Mouse (Mus musculus) ovary, postnatal 14 days (tissue): ENCODE results near the gene Tmcc1.

Experiments
- DNase-seq: peaks from one replicate; pipeline ENCODE4 v3.0.0; 2022; ENCODE audit warnings: low spot score

Gene Tmcc1

GRCm38 (mm10) chr6:116010541-116010940 lies 182.7 kb downstream of the Tmcc1 start:
- DNase-seq: peak; percentile 87

- DNase-seq: no peak
These were observed 183.9 kb downstream of the Tmcc1 start for GRCm38 (mm10) chr6:116009426-116009825.

- DNase-seq: peak; percentile 72
These were observed 185.6 kb downstream of the Tmcc1 start for GRCm38 (mm10) chr6:116007561-116008173.

GRCm38 (mm10) chr6:116006731-116007130 lies 186.6 kb downstream of the Tmcc1 start:
- no peak for DNase-seq

GRCm38 (mm10) chr6:116005959-116006288 lies 187.4 kb downstream of the Tmcc1 start:
- DNase-seq: no peak

GRCm38 (mm10) chr6:116005275-116005958 lies 187.9 kb downstream of the Tmcc1 start:
- no peak for DNase-seq

- no peak for DNase-seq
These were observed 188.6 kb downstream of the Tmcc1 start for GRCm38 (mm10) chr6:116004716-116005115.

GRCm38 (mm10) chr6:116004069-116004468 lies 189.2 kb downstream of the Tmcc1 start:
- no peak for DNase-seq

- DNase-seq: no peak
These were observed 189.8 kb downstream of the Tmcc1 start for GRCm38 (mm10) chr6:116003516-116003915.

GRCm38 (mm10) chr6:116002311-116003104 lies 190.8 kb downstream of the Tmcc1 start:
- DNase-seq: no peak

GRCm38 (mm10) chr6:116000851-116001250 lies 192.4 kb downstream of the Tmcc1 start:
- no peak for DNase-seq

GRCm38 (mm10) chr6:115999227-115999626 lies 194.1 kb downstream of the Tmcc1 start:
- DNase-seq: no peak

- DNase-seq: no peak
These were observed 194.5 kb downstream of the Tmcc1 start for GRCm38 (mm10) chr6:115998758-115999157.

- DNase-seq: no peak
These were observed 195.5 kb downstream of the Tmcc1 start for GRCm38 (mm10) chr6:115997726-115998311.

GRCm38 (mm10) chr6:115996171-115996851 lies 197.0 kb downstream of the Tmcc1 start:
- DNase-seq: no peak

GRCm38 (mm10) chr6:115995531-115995941 lies 197.8 kb downstream of the Tmcc1 start:
- no peak for DNase-seq

GRCm38 (mm10) chr6:115994877-115995520 lies 198.3 kb downstream of the Tmcc1 start, which contains the start of gene Plxnd1:
Gene Plxnd1, minus strand, starts transcription at chr6:115995005.
- peak; percentile 96 for DNase-seq

GRCm38 (mm10) chr6:115994146-115994876 lies 199.0 kb downstream of the Tmcc1 start:
- no peak for DNase-seq

GRCm38 (mm10) chr6:115993463-115994145 lies 199.7 kb downstream of the Tmcc1 start:
- DNase-seq: no peak

GRCm38 (mm10) chr6:115992981-115993380 lies 200.3 kb downstream of the Tmcc1 start:
- DNase-seq: no peak
